Mouse (Mus musculus): Measurements from ENCODE around the gene Dazap2.
"Not testable (repeated sequence)": the region's sequence is repeated elsewhere in the genome, so short reads cannot be mapped to it uniquely, and the experiment has no call there.

The Dazap2 gene

DNA sequence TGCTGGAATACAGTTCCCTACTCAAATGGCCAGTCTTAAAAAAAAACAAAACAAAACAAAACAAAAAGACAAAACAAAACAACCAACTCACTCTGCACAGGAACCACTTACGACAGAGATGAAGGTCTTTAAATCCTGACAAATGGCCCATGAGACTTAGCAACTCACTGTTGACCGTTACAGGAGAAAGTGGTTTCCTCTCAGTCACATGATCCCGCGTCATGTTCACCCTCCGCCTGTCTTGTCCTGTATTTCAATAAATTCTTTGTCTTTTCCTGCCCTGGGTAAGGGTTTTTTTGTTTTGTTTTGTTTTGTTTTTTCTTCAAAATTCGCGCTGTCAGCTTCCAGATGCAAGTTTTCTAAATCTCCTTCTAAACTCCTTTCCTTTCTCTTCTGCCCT lies 3.2 kb upstream of the Dazap2 start:
- no peak for DNase-seq (ENCODE audit: low read depth, low spot score)

DNA sequence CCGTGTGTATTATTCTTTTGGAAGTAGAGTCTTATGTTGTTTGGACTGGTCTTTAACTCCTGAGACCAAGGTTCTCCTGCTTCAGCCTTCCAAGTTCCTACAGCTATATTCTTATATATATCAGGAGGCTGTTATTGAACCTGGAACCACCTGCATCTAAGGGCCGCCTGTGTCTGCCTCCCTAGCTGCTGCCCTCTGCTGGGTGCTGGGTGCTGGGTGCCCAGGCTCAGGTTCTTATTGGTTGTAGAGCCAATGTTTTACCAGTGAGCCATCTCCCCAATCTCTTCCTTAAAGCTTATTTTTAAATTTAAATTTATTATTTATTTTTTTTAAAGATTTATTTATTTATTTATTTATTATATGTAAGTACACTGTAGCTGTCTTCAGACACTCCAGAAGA lies 2.7 kb upstream of the Dazap2 start:
- DNase-seq (ENCODE audit: low read depth, low spot score) = peak; percentile 72

DNA sequence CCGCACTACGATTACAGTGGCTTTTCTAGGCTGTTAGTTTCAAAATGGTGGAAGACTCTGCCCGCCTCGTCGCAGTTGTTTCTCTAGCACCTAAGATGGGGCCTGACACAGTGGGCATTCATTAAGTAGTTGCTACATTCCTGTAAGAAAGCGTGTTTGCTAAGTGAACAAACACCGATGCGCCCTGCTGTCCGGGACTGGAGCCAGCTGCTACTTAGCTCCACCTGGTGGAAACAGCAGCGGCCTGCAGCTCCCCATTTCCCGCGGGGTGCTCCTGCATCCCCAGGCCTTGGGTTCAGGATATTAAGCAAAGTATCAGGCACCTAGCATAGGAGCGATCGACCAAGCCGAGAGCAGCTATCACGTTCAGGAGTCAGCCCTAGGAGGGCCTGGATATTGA lies 1.6 kb upstream of the Dazap2 start:
- DNase-seq (ENCODE audit: low read depth, low spot score) = peak; percentile 86

DNA sequence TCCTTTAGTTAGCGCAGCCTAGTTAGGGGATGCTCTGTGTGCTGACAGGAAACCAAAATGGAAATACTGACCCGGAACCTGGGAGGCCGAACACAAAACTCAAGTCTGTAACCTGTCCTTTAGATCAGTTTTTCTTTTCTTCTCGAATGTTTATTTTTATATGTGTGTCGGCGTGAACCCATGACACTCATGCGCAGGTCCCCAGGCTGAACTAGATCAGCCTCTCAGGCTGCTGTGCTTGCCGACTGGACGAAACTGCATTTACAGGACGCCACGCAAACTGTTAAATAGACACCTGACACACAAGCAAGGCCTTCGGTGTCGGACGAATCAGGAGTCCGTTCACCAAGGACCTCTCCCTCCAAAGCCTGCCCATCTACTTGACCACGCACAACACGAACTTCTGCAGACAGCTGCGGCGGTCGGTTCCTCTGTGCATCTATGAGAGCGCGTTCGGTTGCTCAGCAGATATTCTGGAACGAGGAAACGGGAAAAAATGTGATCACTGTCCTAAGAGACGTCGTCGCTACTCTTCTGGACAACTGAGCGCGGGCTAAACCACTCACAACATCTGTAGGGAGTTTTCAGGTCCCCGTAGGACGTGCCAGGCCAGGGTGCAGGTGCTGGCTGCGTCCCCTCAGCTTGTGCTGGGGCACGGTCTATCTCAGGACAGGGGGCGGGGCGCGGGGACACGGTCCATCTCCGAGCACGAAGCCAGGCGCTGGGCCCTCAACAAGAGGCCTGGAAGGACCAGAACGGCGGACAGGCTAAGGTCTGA lies 742 bp upstream of the Dazap2 start:
- peak; percentile 96 for DNase-seq (ENCODE audit: low read depth, low spot score)

DNA sequence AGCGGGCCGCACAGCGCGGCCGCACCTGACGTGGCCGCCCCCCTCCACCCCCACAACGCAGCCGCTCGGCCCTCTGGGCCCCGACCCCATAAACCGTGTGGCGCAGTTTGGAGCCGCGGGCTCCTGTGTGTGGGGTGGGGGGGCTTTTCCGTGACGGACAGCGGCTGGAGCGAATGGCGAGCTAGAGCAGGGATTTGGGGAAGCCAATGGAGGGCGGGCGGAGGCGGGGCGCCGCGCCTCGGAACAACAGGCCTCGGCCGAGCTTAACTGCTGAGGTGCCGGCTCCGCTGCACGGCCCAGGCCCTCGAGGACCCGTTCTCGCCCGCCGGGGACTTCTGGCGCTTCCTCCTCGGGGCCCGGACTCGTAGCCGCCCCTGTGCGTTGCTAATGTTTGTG lies 674 bp downstream of the Dazap2 start:
- peak; percentile 93 for DNase-seq (ENCODE audit: low read depth, low spot score)

- DNase-seq (ENCODE audit: low read depth, low spot score) = no peak
Observed at GRCm38 (mm10) chr15:100616221-100616620, 1.1 kb downstream of the Dazap2 start.

- no peak for DNase-seq (ENCODE audit: low read depth, low spot score)
Observed at GRCm38 (mm10) chr15:100619200-100619599, 4.1 kb downstream of the Dazap2 start.

DNA sequence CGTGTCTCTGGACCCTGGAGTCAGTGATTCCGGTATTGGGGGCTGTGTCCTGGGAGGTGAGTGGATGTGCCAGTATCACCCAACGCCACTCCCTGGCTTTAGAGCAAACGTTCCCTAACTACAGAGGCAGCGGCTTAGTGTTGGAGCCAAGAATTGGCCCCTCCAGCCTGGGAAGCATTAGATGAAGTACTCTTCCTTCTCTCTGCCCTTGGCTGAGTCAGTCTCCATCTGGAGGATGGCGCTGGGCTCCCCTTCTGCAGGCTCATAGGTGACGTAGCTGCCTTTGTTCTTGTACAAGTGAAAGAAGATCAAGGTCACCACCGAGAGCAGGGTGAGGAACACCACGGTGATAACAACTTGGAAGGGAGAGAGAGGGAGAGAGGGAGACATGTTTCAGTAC lies 6.5 kb downstream of the Dazap2 start:
- not testable (repeated sequence) for DNase-seq (ENCODE audit: low read depth, low spot score)

DNA sequence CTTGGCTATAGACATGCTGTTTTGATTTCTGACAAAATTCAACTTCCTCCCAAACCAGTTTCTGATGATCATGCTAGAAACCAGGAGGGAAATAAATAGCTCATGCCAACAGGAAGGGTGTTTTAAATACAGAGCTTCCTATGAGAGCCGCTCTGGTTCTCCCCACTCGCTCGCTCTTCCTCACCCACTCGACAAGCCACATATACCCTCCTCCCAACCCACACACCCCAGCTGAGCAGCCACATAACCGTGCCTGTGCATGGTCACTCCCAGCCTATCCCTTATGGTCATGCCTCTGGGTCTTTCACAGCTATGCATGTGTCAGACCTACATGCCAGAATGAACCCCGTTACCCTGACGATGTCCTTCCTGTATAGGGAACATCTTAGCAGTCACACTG lies 7.0 kb downstream of the Dazap2 start:
- no peak for DNase-seq (ENCODE audit: low read depth, low spot score)

DNA sequence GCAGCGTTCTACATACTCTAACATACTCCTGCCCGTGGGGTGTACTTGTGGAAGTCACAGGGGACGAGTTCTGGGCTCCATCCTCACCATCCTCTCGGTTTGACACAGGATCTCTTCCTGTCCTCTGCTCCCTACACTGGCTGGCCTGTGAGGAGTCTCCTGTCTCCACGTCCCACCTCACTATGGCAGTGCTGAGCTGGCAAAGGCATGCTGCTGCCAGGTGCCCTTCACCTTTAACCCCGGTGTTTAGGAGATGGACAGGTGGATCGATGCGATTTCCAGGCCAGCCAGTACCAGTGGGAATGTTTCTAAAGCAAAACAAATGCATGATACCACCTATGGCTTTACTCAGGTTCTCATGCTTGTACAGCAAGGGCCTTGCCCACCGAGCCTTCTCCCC lies 8.6 kb downstream of the Dazap2 start:
- no peak for DNase-seq (ENCODE audit: low read depth, low spot score)

DNA sequence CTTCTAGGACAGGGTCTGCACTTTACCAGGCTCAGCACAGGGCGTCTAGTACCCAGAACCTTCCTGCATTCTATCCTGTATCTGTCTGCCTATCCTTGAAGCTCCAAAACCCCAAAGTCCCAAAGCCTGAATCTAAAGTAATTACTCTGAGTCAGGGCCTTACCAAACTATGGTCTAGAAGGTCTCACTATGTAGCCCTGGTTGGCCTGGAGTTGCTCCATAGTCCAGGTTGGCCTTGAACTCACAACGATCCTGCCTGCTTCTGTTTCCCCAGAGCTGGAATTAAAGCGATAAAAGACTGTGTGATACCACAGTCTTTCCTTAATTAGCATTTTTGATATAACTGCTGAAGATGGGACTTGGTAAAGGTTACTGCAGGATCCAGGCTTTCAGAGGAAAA lies 9.3 kb downstream of the Dazap2 start:
- DNase-seq (ENCODE audit: low read depth, low spot score) = no peak

- DNase-seq (ENCODE audit: low read depth, low spot score) = peak; percentile 30
Observed at GRCm38 (mm10) chr15:100627287-100627686, 12.1 kb downstream of the Dazap2 start.

DNA sequence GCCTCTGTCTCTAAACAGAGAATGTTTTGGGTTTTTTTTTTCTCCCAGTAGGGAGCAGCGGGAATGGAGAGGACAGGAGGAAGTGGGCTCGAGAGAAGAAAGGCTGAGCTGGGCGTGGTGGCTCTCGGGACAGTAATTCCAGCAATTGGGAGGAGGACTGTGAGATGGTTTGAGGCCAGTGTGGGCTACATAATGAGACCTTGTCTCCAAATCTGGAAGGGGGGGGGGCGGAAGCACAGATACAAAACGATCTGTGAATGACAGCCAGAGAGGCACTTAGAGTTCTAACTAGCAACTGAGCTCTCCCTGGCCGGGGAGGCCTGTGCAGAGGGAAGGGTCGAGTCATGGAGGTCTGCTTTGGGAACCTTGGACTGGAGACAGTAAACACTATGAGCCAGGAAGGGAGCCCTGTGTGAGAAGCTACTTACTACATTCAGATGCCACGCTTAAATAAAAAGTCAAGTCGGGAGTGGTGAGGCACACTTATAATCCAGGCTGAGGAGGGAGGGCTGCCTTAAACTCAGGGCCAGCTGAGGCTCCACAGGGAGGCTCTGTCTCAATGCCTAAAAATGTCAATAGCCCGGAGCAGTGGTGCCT lies 12.7 kb downstream of the Dazap2 start:
- no peak for DNase-seq (ENCODE audit: low read depth, low spot score)

- no peak for DNase-seq (ENCODE audit: low read depth, low spot score)
Observed at GRCm38 (mm10) chr15:100628797-100629196, 13.6 kb downstream of the Dazap2 start.

DNA sequence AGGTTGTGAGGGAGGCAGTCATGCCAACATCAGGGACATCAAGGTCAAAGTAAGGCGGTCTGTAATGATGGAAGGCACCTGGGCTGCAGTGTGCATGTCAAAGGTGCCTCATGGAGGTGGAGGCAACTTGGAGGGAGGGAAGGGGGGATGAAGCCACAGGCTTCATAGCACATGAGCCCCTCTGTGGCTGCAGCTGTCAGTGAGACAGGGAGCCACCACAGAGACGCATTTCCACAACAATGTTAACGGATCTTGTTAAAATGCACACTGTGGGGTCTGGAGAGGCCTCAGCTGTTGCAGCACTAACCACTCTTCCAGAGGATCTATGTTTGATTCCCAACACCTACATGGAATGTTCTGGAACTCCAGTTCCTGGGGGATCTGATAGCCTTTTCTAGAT lies 15.0 kb downstream of the Dazap2 start:
- DNase-seq (ENCODE audit: low read depth, low spot score) = no peak

- DNase-seq (ENCODE audit: low read depth, low spot score) = no peak
Observed at GRCm38 (mm10) chr15:100631454-100632170, 16.5 kb downstream of the Dazap2 start.

GRCm38 (mm10) chr15:100632323-100632722 lies 17.2 kb downstream of the Dazap2 start:
- no peak for DNase-seq (ENCODE audit: low read depth, low spot score)

GRCm38 (mm10) chr15:100633341-100633740 lies 18.2 kb downstream of the Dazap2 start:
- DNase-seq (ENCODE audit: low read depth, low spot score) = peak; percentile 88

- peak; percentile 73 for DNase-seq (ENCODE audit: low read depth, low spot score)
Observed at GRCm38 (mm10) chr15:100635239-100635638, 20.1 kb downstream of the Dazap2 start.

- no peak for DNase-seq (ENCODE audit: low read depth, low spot score)
Observed at GRCm38 (mm10) chr15:100635851-100636645, 20.9 kb downstream of the Dazap2 start.

GRCm38 (mm10) chr15:100636700-100637501 lies 21.8 kb downstream of the Dazap2 start, which contains the start of gene Smagp:
Smagp (minus strand) TSS chr15:100636940.
- peak; percentile 78 for DNase-seq (ENCODE audit: low read depth, low spot score)
